Mouse (Mus musculus) stomach, embryonic 16.5 days (tissue): ENCODE data around the gene Sec24d. TPM values are rescaled to one million over a fixed set of nuclear protein-coding genes. Genes with fewer than 3 reads are reported as not detected.

Source experiments
- ATAC-seq: fragments of 200-750 bp; cut with Nextera tagmentation; 2 replicates; pipeline ENCODE4 v1.8.0; 2017; ENCODE audit warnings: moderate number of reproducible peaks, moderate TSS enrichment; ENCODE audit not compliant: insufficient read depth, low FRiP score
- H3K27ac ChIP-seq: fragments of 300-500 bp; sonication (generic); 2 replicates; pipeline ENCODE4 v1.5.1; 2014; ENCODE audit warnings: low read length
- H3K27me3 ChIP-seq: fragments of 300-500 bp; sonication (generic); 2 replicates; pipeline ENCODE4 v1.6.1; 2014; ENCODE audit warnings: low read length, control low read depth, mixed read lengths; ENCODE audit not compliant: control insufficient read depth, insufficient read depth
- H3K36me3 ChIP-seq: fragments of 300-500 bp; sonication (generic); 2 replicates; pipeline ENCODE4 v1.6.1; 2014; ENCODE audit warnings: low read length; ENCODE audit not compliant: control insufficient read depth, insufficient read depth
- H3K4me1 ChIP-seq: fragments of 300-500 bp; sonication (generic); 2 replicates; pipeline ENCODE4 v1.6.1; 2014; ENCODE audit warnings: low read length, control low read depth, mixed read lengths; ENCODE audit not compliant: control insufficient read depth, insufficient read depth
- H3K4me2 ChIP-seq: fragments of 300-500 bp; sonication (generic); 2 replicates; pipeline ENCODE4 v1.6.1; 2014; ENCODE audit warnings: low read depth, low read length, mixed read lengths
- H3K4me3 ChIP-seq: fragments of 300-500 bp; sonication (generic); replicated peaks from 2 replicates; pipeline ENCODE4 v1.5.1; 2014; ENCODE audit warnings: mild to moderate bottlenecking, low read length
- H3K9ac ChIP-seq: fragments of 300-500 bp; sonication (generic); 2 replicates; pipeline ENCODE4 v1.6.1; 2014; ENCODE audit warnings: low read length
- H3K9me3 ChIP-seq: fragments of 300-500 bp; sonication (generic); replicated peaks from 2 replicates; pipeline ENCODE4 v1.6.1; 2016; ENCODE audit warnings: low read length, control low read depth; ENCODE audit not compliant: control insufficient read depth
- WGBS: fragments of 180-500 bp; shearing (Covaris S2); extraction: QIAGEN DNeasy Blood & Tissue Kit; methylation state at CpG from one replicate; pipeline ENCODE4 v1.1.7; 2014; 5-methylcytosine and 5-hydroxymethylcytosine counted together
- polyA plus RNA-seq: library from polyadenylated mRNA; unstranded; fragments of >200 nt; fragmentation: Nextera tagmentation; extraction: Ambion mirVana; gene quantifications from 2 replicates; pipeline ENCODE4 v1.2.1, GENCODE M21; 2015

Gene Sec24d
- 110 and 114 TPM in 2 replicates for polyA plus RNA-seq

GRCm38 (mm10) chr3:123266753-123267651 lies at the start of gene Sec24d:
Gene Sec24d (plus strand): TSS chr3:123267455.
- Histone ChIP-seq H3K4me3 (peak within 1 kb of the TSS; percentile 84), H3K4me1 (peaks cover 10% of the 10 kb centered on the region), H3K27me3 (no peaks in the 10 kb centered on the region), H3K27ac (peak within 1 kb of the TSS; percentile 90), H3K36me3 (peaks cover 11% of the 10 kb centered on the region), H3K9ac (peak within 1 kb of the TSS; percentile 93), H3K4me2 (peak within 1 kb of the TSS; percentile 56), H3K9me3 (no peaks in the 10 kb centered on the region)
- WGBS = 2% methylated on average over 68 of the region's 68 CpGs
- ATAC-seq = peak; percentile 94

DNA sequence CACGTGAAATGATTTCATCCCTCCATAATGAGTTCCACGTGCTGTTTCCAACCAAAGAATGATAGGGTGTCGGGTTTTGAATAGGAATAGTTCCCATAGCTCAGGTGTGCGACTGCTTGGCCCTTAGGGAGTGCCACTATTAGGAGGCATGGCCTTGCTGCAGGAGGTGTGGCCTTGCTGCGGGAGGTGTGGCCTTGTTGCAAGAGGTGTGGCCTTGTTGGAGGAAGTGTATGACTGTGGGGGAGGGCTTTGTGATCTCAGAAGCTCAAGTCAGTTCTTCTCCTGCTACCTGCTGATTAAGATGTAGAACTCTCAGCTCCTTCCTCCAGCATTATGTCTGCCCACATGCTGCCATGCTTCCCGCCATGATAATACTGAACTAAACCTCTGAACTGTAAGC lies 48.6 kb upstream of the Sec24d start:
- Histone ChIP-seq H3K9me3 (no peaks in the 10 kb centered on the region), H3K27me3 (no peaks in the 10 kb centered on the region), H3K4me2 (no peak overlapping the region), H3K9ac (no peak overlapping the region), H3K36me3 (no peaks in the 10 kb centered on the region), H3K27ac (no peak overlapping the region), H3K4me3 (no peak overlapping the region), H3K4me1 (no peaks in the 10 kb centered on the region)
- no peak for ATAC-seq
- WGBS = 65% methylated on average over 6 of the region's 6 CpGs

GRCm38 (mm10) chr3:123227276-123227675 lies 40.0 kb upstream of the Sec24d start:
- no peak for ATAC-seq
- Histone ChIP-seq H3K27ac (no peak overlapping the region), H3K4me3 (no peak overlapping the region), H3K4me1 (no peaks in the 10 kb centered on the region), H3K36me3 (no peaks in the 10 kb centered on the region), H3K27me3 (no peaks in the 10 kb centered on the region), H3K9ac (no peak overlapping the region), H3K9me3 (no peaks in the 10 kb centered on the region), H3K4me2 (no peak overlapping the region)
- WGBS = 84% methylated on average over 3 of the region's 3 CpGs

GRCm38 (mm10) chr3:123231639-123232038 lies 35.6 kb upstream of the Sec24d start:
- Histone ChIP-seq H3K9ac (no peak overlapping the region), H3K4me2 (no peak overlapping the region), H3K4me1 (0 out of 2 replicates have a peak, but pooled peaks cover 4% of the 10 kb centered on the region), H3K9me3 (no peaks in the 10 kb centered on the region), H3K27ac (no peak overlapping the region), H3K27me3 (no peaks in the 10 kb centered on the region), H3K36me3 (no peaks in the 10 kb centered on the region), H3K4me3 (no peak overlapping the region)
- no peak for ATAC-seq
- 89% methylated on average over 2 of the region's 2 CpGs for WGBS

DNA sequence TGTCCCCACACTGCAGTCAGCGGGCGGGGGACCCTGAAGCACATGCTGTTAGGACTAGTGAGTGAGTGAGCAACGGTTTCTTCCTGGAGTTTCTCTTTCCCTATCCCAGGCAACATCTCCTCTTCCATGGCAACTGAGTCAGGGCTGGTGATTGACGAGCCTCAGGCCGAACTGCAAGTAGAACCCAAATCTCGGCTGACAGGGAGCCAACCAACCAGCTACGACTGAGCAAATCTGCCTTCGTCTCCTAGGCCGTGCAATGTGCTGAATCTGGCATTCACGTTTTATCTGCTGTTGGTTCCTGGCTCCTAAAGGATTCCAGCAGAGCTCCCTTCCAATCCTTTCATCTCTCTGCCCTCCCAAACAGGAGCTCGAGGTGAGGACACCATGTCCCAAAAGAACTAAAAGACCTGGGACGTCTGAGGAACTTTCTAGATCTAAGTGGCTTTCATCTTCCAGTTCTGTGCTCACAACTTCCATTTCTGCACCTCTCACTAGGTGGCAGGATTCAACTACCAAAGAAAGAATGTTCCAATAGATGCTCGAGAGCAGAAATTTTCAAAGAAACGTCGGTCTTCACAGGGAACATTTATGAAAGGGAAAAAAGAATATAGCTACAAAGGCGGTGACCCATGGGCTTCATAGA lies 32.9 kb upstream of the Sec24d start:
- Histone ChIP-seq H3K4me2 (peak overlapping the region; percentile 44), H3K27ac (peak overlapping the region; percentile 38), H3K27me3 (no peaks in the 10 kb centered on the region), H3K4me3 (peak overlapping the region; percentile 32), H3K36me3 (no peaks in the 10 kb centered on the region), H3K9me3 (no peaks in the 10 kb centered on the region), H3K9ac (peak overlapping the region; percentile 66), H3K4me1 (0 out of 2 replicates have a peak, but pooled peaks cover 6% of the 10 kb centered on the region)
- 29% methylated on average over 16 of the region's 16 CpGs for WGBS
- peak; percentile 39; the same call in 1 of the 2 replicates for ATAC-seq

GRCm38 (mm10) chr3:123235495-123235894 lies 31.8 kb upstream of the Sec24d start:
- Histone ChIP-seq H3K9me3 (no peaks in the 10 kb centered on the region), H3K36me3 (no peaks in the 10 kb centered on the region), H3K4me1 (0 out of 2 replicates have a peak, but pooled peaks cover 6% of the 10 kb centered on the region), H3K9ac (peak overlapping the region; percentile 72), H3K4me2 (peak overlapping the region; percentile 63), H3K27me3 (no peaks in the 10 kb centered on the region), H3K27ac (peak overlapping the region; percentile 64; the same call in 1 of the 2 replicates), H3K4me3 (peak overlapping the region; percentile 63)
- WGBS = 22% methylated on average over 7 of the region's 7 CpGs
- no peak for ATAC-seq

DNA sequence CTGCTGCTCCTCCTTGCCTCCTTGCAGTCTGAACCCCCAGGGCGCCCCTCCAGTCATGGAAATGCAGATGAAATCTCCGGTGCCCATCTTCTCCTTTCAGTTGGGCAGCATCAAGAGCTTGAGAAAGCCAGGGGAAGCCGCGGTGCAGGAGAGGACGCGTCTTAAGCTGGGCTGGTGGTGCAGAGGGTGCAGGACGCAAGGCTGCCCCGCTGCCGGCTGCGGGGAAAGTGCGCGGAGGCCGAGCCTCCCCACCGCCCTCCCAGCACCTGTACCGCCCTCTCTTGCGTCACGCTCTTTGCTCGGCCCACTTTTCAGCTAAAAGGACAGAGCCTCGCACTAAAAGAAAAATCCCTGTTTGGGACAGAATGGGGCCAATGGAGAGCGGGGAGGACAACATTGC lies 31.3 kb upstream of the Sec24d start, which contains the start of gene Synpo2:
Gene Synpo2 (minus strand): TSS at position 229 of the 400 bp plus-strand sequence.
- Histone ChIP-seq H3K4me2 (peak within 1 kb of the TSS; percentile 63), H3K4me3 (peak within 1 kb of the TSS; percentile 63), H3K36me3 (no peaks in the 10 kb centered on the region), H3K4me1 (0 out of 2 replicates have a peak, but pooled peaks cover 6% of the 10 kb centered on the region), H3K9ac (peak within 1 kb of the TSS; percentile 72), H3K27me3 (no peaks in the 10 kb centered on the region), H3K27ac (peak within 1 kb of the TSS; percentile 64), H3K9me3 (no peaks in the 10 kb centered on the region)
- WGBS = under 1% methylated on average over 20 of the region's 20 CpGs
- peak; percentile 78; the same call in 1 of the 2 replicates for ATAC-seq

DNA sequence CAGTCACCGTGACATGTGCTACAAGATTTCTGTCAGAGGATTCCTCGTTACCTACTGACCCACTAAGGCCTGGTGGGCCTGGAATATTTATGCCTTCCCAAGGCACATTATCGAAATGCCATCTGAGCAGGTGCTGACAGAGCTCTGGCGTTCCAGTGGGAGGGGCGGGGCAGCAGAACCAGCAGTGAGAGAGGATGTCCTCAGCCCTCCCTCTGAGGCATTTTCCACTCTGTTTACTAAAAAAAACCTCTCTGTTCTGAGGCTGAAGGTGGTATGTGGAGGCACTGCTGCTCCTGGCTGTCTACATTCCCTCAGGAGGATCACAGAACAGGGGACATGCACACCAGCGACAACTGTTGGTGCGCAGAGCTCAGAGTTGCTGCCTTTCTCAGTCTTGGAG lies 30.2 kb upstream of the Sec24d start:
- H3K27me3 ChIP-seq = no peaks in the 10 kb centered on the region
- H3K4me3 ChIP-seq = no peak overlapping the region
- H3K9me3 ChIP-seq = no peaks in the 10 kb centered on the region
- ATAC-seq = no peak
- H3K4me2 ChIP-seq = no peak overlapping the region
- peak overlapping the region; percentile 9 for H3K9ac ChIP-seq
- no peak overlapping the region for H3K27ac ChIP-seq
- H3K4me1 ChIP-seq = 0 out of 2 replicates have a peak, but pooled peaks cover 6% of the 10 kb centered on the region
- H3K36me3 ChIP-seq = no peaks in the 10 kb centered on the region
- WGBS = 33% methylated on average over 7 of the region's 7 CpGs

DNA sequence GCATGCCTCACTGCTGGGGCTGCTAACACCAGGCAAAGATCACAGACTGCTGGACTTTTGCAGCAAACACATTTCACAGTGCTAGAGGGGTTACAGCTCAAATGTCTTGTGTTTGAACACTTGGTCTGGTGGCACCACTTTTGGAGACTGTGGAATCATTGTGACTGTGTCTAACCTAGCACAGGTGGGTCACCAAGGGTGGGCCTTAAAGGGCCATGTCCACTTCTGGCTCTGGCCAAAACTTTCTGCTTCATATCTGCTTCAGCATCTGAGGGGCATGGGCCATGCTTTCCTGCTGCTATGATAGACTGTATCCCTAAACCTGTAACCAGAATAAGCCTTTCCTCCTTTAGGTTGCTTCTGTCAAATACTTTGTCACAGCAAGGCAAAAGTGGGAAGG lies 29.8 kb upstream of the Sec24d start:
- no peak overlapping the region for H3K27ac ChIP-seq
- no peaks in the 10 kb centered on the region for H3K9me3 ChIP-seq
- no peak overlapping the region for H3K4me3 ChIP-seq
- no peak for ATAC-seq
- no peaks in the 10 kb centered on the region for H3K27me3 ChIP-seq
- no peak overlapping the region for H3K4me2 ChIP-seq
- H3K36me3 ChIP-seq = no peaks in the 10 kb centered on the region
- 0 out of 2 replicates have a peak, but pooled peaks cover 6% of the 10 kb centered on the region for H3K4me1 ChIP-seq
- peak overlapping the region; percentile 9 for H3K9ac ChIP-seq
